Mouse (Mus musculus) embryonic facial prominence, embryonic 10.5 days (tissue): Measurements from ENCODE around the gene Ubqln4. TPM values are rescaled to one million over a fixed set of nuclear protein-coding genes. Genes with fewer than 3 reads are reported as not detected.
A peak's percentile ranks its signal among the peaks of the same experiment; 100 is the strongest.
"Not testable (repeated sequence)": the region's sequence is repeated elsewhere in the genome, so short reads cannot be mapped to it uniquely, and the experiment has no call there.

Experiments
- DNase-seq: peaks from one replicate; pipeline ENCODE4 v3.0.0-alpha.2; 2017; ENCODE audit warnings: low spot score
- H3K27ac ChIP-seq: fragments of 300-500 bp; sonication (generic); replicated peaks from 2 replicates; pipeline ENCODE4 v1.5.1; 2016; ENCODE audit warnings: mild to moderate bottlenecking
- H3K27me3 ChIP-seq: fragments of 300-500 bp; sonication (generic); replicated peaks from 2 replicates; pipeline ENCODE4 v1.6.1; 2016; ENCODE audit warnings: low read depth, mild to moderate bottlenecking; ENCODE audit not compliant: poor library complexity, severe bottlenecking
- H3K36me3 ChIP-seq: fragments of 300-500 bp; sonication (generic); replicated peaks from 2 replicates; pipeline ENCODE4 v1.6.1; 2016; ENCODE audit warnings: mild to moderate bottlenecking, moderate library complexity
- H3K4me1 ChIP-seq: fragments of 300-500 bp; sonication (generic); 2 replicates; pipeline ENCODE4 v1.6.1; 2016
- H3K4me3 ChIP-seq: fragments of 300-500 bp; sonication (generic); 2 replicates; pipeline ENCODE4 v1.5.1; 2016; ENCODE audit warnings: mild to moderate bottlenecking, moderate library complexity
- H3K9me3 ChIP-seq: fragments of 300-500 bp; sonication (generic); 2 replicates; pipeline ENCODE4 v1.6.1; 2016; ENCODE audit warnings: mild to moderate bottlenecking
- WGBS: fragments of 180-500 bp; shearing (Covaris S2); methylation state at CpG from one replicate; pipeline ENCODE4 v1.1.7; 2016; 5-methylcytosine and 5-hydroxymethylcytosine counted together
- polyA plus RNA-seq: library from polyadenylated mRNA; unstranded; fragments of >200 nt; fragmentation: Nextera tagmentation; extraction: Ambion mirVana; gene quantifications from 2 replicates; pipeline ENCODE4 v1.2.1, GENCODE M21; 2016

Ubqln4 gene
- polyA plus RNA-seq, 1 experiment from 2014 or later, result 68.6 TPM

DNA sequence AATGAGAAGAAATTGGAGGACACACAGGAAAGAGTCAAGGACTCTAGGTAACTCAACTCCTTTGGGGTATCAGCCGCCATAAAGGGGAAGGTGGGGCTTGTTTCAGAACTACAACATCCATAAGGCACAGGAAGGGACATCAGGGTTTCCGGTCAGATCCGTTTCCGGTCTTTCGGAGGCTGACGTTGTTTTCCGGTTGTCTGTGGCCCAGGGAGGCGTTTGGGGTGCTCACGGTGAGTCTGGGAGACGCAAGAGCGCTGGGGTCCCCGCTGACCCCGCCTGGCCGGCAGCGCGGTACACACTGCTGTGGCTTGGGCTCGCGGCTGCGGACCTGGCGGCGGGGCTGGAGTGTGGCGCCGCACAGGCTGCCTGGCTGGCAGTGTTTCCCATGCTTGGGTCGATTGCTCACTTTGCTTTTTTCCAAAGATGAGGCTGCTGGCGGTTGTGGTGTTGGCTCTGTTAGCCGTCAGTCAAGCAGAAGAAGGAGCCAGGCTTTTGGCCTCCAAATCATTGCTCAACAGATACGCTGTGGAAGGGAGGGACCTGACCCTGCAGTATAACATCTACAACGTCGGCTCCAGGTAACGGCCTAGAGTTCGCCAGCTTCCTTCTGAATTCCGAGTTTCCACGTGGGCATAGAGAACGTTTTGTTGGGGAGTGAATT is 26.0 kb downstream of the Ubqln4 start:
- peak overlapping the region; percentile 98 for H3K4me3 ChIP-seq
- WGBS, result under 1% methylated on average over 34 of the region's 34 CpGs

DNA sequence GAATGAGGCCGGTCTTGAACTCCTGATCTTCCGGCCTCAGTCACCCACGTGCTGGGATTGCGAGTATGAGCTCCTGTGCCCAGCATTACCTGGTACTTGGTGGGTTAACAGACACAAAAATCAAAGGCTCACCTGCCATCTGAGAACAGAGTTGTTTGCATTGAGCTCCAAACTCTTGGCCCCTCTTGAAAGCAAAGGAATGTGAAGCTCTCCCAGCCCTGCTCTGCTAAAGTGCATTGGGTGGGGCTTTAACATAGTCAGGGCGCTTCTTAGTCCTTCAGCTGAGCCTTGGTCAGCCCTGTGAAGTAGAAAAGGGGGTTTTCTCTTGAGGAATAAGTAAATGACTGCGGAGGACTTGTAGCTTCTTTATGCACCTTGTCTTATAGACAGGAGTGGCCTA is 32.2 kb downstream of the Ubqln4 start:
- Histone ChIP-seq H3K4me1 (peaks cover 11% of the 10 kb centered on the region), H3K27ac (no peak overlapping the region), H3K27me3 (no peaks in the 10 kb centered on the region), H3K9me3 (no peaks in the 10 kb centered on the region), H3K36me3 (peaks cover 90% of the 10 kb centered on the region), H3K4me3 (no peak overlapping the region)
- DNase-seq, result no peak
- 92% methylated on average over 6 of the region's 6 CpGs for WGBS

More for the DNA sequence above, 26.0 kb downstream of the Ubqln4 start:
- peaks cover 40% of the 10 kb centered on the region for H3K36me3 ChIP-seq
- peak; percentile 85 for DNase-seq
- no peaks in the 10 kb centered on the region for H3K9me3 ChIP-seq
- H3K27me3 ChIP-seq, result no peaks in the 10 kb centered on the region
- peaks cover 17% of the 10 kb centered on the region for H3K4me1 ChIP-seq
- H3K27ac ChIP-seq, result peak overlapping the region; percentile 87

GRCm38 (mm10) chr3:88586640-88587039 is 33.1 kb downstream of the Ubqln4 start:
- H3K36me3 ChIP-seq, result peaks cover 83% of the 10 kb centered on the region
- no peak overlapping the region for H3K27ac ChIP-seq
- 93% methylated on average over 5 of the region's 5 CpGs for WGBS
- no peak overlapping the region for H3K4me3 ChIP-seq
- DNase-seq, result no peak
- H3K4me1 ChIP-seq, result peaks cover 16% of the 10 kb centered on the region
- H3K9me3 ChIP-seq, result no peaks in the 10 kb centered on the region
- no peaks in the 10 kb centered on the region for H3K27me3 ChIP-seq

GRCm38 (mm10) chr3:88590246-88590645 is 36.7 kb downstream of the Ubqln4 start:
- peak; percentile 37 for DNase-seq
- Histone ChIP-seq H3K4me1 (peaks cover 27% of the 10 kb centered on the region), H3K9me3 (no peaks in the 10 kb centered on the region), H3K27me3 (no peaks in the 10 kb centered on the region), H3K36me3 (peaks cover 48% of the 10 kb centered on the region), H3K27ac (peak overlapping the region; percentile 22; the same call in 1 of the 2 replicates), H3K4me3 (no peak overlapping the region)
- WGBS, result 10% methylated on average over 5 of the region's 5 CpGs

DNA sequence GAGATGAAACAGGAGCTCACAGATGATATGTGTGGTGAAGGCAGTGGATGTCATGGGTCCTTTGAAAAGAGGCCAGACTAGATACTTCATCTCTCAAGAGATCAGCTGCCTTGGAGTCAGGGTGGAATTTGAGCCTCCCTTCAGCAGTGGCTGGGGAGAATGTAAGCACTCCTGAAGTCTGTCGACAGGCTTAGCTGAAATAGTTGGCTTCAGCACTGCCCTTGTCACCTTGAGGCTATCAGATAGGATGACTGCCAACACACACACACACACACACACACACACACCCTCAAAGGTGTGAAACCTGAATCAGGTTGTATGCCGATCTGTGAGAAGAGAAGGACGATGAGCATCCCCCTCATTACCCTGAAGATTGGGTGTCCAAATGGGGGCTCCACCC is 37.5 kb downstream of the Ubqln4 start:
- no peak for DNase-seq
- no peaks in the 10 kb centered on the region for H3K27me3 ChIP-seq
- peak overlapping the region; percentile 8; the same call in 1 of the 2 replicates for H3K4me3 ChIP-seq
- WGBS, result 54% methylated on average over 3 of the region's 3 CpGs
- peaks cover 27% of the 10 kb centered on the region for H3K4me1 ChIP-seq
- peaks cover 40% of the 10 kb centered on the region for H3K36me3 ChIP-seq
- peak overlapping the region; percentile 22; the same call in 1 of the 2 replicates for H3K27ac ChIP-seq
- no peaks in the 10 kb centered on the region for H3K9me3 ChIP-seq

- 33% methylated on average over 9 of the region's 9 CpGs for WGBS
- peaks cover 32% of the 10 kb centered on the region for H3K36me3 ChIP-seq
- no peak for DNase-seq
Measured at GRCm38 (mm10) chr3:88591950-88592731, 38.6 kb downstream of the Ubqln4 start.

DNA sequence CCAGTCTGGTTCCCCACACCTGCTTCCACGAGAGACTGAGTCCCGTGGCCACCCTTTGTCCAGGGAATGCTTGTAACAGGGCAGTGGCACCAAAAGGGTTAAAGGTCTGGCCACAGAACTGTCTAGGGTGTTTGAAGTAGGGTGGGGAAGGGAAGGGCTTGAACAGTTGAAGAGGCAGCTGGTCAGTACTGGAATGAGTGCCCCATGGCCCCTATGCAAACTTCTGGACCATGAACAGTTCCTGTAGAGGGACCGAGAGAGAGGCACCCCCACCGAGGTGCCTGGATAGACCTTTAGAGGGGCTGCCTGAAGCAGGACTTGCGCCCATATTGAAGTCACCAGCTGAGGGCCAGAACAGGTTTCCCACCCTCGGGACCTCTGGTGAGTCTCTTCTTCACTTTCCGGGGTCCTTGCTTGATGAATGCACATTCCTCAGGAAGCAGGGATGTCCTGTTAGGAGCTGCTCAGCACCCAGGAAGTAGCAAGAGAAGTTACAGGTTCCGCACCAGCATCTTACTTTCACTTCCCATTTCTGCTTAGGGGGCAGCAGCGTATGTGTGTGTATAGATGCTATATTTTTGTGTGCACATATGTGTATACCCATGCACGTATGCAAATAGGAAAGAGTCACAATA is 39.5 kb downstream of the Ubqln4 start:
- DNase-seq, result no peak
- no peak overlapping the region for H3K27ac ChIP-seq
- 71% methylated on average over 10 of the region's 10 CpGs for WGBS
- H3K36me3 ChIP-seq, result peaks cover 23% of the 10 kb centered on the region
- H3K4me3 ChIP-seq, result no peak overlapping the region
- no peaks in the 10 kb centered on the region for H3K27me3 ChIP-seq
- peaks cover 31% of the 10 kb centered on the region for H3K4me1 ChIP-seq
- H3K9me3 ChIP-seq, result no peaks in the 10 kb centered on the region

More at GRCm38 (mm10) chr3:88591950-88592731, 38.6 kb downstream of the Ubqln4 start:
- H3K9me3 ChIP-seq, result no peaks in the 10 kb centered on the region
- H3K27ac ChIP-seq, result peak overlapping the region; percentile 66; the same call in 1 of the 2 replicates
- peak overlapping the region; percentile 8; the same call in 1 of the 2 replicates for H3K4me3 ChIP-seq
- H3K4me1 ChIP-seq, result peaks cover 31% of the 10 kb centered on the region
- H3K27me3 ChIP-seq, result no peaks in the 10 kb centered on the region

- H3K27me3 ChIP-seq, result no peaks in the 10 kb centered on the region
- no peak overlapping the region for H3K27ac ChIP-seq
- DNase-seq, result no peak
- no peak overlapping the region for H3K4me3 ChIP-seq
- H3K9me3 ChIP-seq, result no peaks in the 10 kb centered on the region
- 70% methylated on average over 10 of the region's 10 CpGs for WGBS
- peaks cover 13% of the 10 kb centered on the region for H3K36me3 ChIP-seq
- H3K4me1 ChIP-seq, result peaks cover 31% of the 10 kb centered on the region
Measured at GRCm38 (mm10) chr3:88593893-88594580, 40.5 kb downstream of the Ubqln4 start.

DNA sequence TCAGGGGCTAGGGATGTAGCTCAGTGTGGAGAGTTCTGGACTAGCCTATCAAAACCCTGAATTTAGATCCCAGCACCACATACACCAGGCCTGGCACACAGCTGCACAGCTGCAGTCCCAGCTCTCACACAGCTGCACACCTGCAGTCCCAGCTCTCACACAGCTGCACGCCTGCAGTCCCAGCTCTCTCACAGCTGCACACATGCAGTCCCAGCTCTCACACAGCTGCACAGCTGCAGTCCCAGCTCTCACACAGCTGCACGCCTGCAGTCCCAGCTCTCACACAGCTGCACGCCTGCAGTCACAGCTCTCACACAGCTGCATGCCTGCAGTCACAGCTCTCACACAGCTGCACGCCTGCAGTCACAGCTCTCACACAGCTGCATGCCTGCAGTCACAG is 43.0 kb downstream of the Ubqln4 start:
- H3K4me1 ChIP-seq, result peaks cover 15% of the 10 kb centered on the region
- not testable (repeated sequence) for H3K9me3 ChIP-seq, H3K27me3 ChIP-seq, H3K27ac ChIP-seq, DNase-seq, H3K4me3 ChIP-seq, H3K36me3 ChIP-seq
- WGBS, result 73% methylated on average over 4 of the region's 4 CpGs

DNA sequence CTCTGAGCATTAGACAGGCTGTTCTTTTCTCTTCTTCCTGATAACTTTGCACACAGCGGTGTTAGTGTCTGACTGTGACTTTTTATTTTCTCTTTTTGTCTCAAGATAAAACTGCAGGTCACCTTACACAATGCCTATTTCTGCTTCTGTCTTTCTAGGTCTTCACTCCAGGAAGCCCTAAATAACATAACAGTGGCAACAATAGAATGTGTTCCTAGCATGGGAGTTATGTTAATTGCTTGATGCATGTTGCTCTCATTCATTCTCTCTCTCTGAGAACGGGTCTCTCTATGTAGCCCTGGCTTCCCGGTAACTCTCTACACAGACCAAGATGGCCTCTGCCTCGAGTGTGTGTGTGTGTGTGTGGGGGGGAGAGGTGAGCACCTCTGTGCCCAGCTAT is 48.9 kb downstream of the Ubqln4 start:
- H3K4me3 ChIP-seq, result no peak overlapping the region
- H3K36me3 ChIP-seq, result no peaks in the 10 kb centered on the region
- no peak overlapping the region for H3K27ac ChIP-seq
- H3K27me3 ChIP-seq, result 0 out of 2 replicates have a peak, but pooled peaks cover 4% of the 10 kb centered on the region
- 80% methylated on average over 4 of the region's 4 CpGs for WGBS
- no peaks in the 10 kb centered on the region for H3K9me3 ChIP-seq
- H3K4me1 ChIP-seq, result peaks cover 15% of the 10 kb centered on the region
- DNase-seq, result no peak

GRCm38 (mm10) chr3:88603714-88604161 is 50.2 kb downstream of the Ubqln4 start:
- no peaks in the 10 kb centered on the region for H3K9me3 ChIP-seq
- no peak overlapping the region for H3K27ac ChIP-seq
- H3K27me3 ChIP-seq, result 0 out of 2 replicates have a peak, but pooled peaks cover 4% of the 10 kb centered on the region
- DNase-seq, result peak; percentile 76
- H3K4me3 ChIP-seq, result no peak overlapping the region
- H3K36me3 ChIP-seq, result no peaks in the 10 kb centered on the region
- H3K4me1 ChIP-seq, result peaks cover 21% of the 10 kb centered on the region
- 31% methylated on average over 6 of the region's 6 CpGs for WGBS

GRCm38 (mm10) chr3:88604863-88605262 is 51.3 kb downstream of the Ubqln4 start:
- 92% methylated on average over 7 of the region's 7 CpGs for WGBS
- DNase-seq, result no peak
- Histone ChIP-seq H3K36me3 (no peaks in the 10 kb centered on the region), H3K4me1 (peaks cover 24% of the 10 kb centered on the region), H3K27me3 (0 out of 2 replicates have a peak, but pooled peaks cover 4% of the 10 kb centered on the region), H3K9me3 (no peaks in the 10 kb centered on the region), H3K27ac (no peak overlapping the region), H3K4me3 (no peak overlapping the region)
